Mouse (Mus musculus) heart, postnatal 36 days (tissue): ENCODE data around the gene Kcnk4. TPM values are rescaled to one million over a fixed set of nuclear protein-coding genes. Genes with fewer than 3 reads are reported as not detected.
A peak's percentile ranks its signal among the peaks of the same experiment; 100 is the strongest.

ENCODE experiments used
- DNase-seq, 2 experiments: peaks; one replicate each; pipeline ENCODE4 v3.0.0; 2021 to 2022
- intact Hi-C: fragments of 180-260 bp; cut with DNase I; formaldehyde crosslinking; loops from one replicate; pipeline ENCODE4 v1.15.1; 2025
- total RNA-seq, 2 experiments: library from RNA; stranded (reverse); gene quantifications; 2 replicates each; pipeline ENCODE4 v1.2.3; 2021

Gene Kcnk4
- total RNA-seq, 2 experiments from 2014 or later, result not detected

- intact Hi-C loops, result loop anchor here (1.0 kb wide), 2 partner anchors 17 to 46 kb away; no protein-coding TSS in a partner anchor
These were observed 35.5 kb upstream of the Kcnk4 start for GRCm38 (mm10) chr19:6969665-6970381.

GRCm38 (mm10) chr19:6969291-6969664, 35.0 kb upstream of the Kcnk4 start:
- DNase-seq, result no peak
- intact Hi-C loops, result loop anchor here (1.0 kb wide), 2 partner anchors 16 to 45 kb away; no protein-coding TSS in a partner anchor

More at GRCm38 (mm10) chr19:6969665-6970381, 35.5 kb upstream of the Kcnk4 start:
- DNase-seq, result peak; percentile 84 to 85

GRCm38 (mm10) chr19:6968491-6969271, 34.4 kb upstream of the Kcnk4 start:
- intact Hi-C loops, result loop anchor here (1.0 kb wide), 2 partner anchors 15 to 44 kb away; no protein-coding TSS in a partner anchor
- no peak for DNase-seq

GRCm38 (mm10) chr19:6956461-6956860, 22.1 kb upstream of the Kcnk4 start:
- intact Hi-C loops, result no loop called here
- DNase-seq, result no peak

GRCm38 (mm10) chr19:6955424-6955823, 21.1 kb upstream of the Kcnk4 start:
- DNase-seq, result no peak
- intact Hi-C loops, result no loop called here

GRCm38 (mm10) chr19:6954046-6954445, 19.7 kb upstream of the Kcnk4 start:
- DNase-seq, result no peak
- intact Hi-C loops, result no loop called here

- DNase-seq, result peak; percentile 56 to 60
These were observed 18.4 kb upstream of the Kcnk4 start for GRCm38 (mm10) chr19:6952712-6953037.

GRCm38 (mm10) chr19:6951994-6952711, 17.8 kb upstream of the Kcnk4 start:
- intact Hi-C loops, result no loop called here

More at GRCm38 (mm10) chr19:6952712-6953037, 18.4 kb upstream of the Kcnk4 start:
- intact Hi-C loops, result loop anchor here (1.0 kb wide), 1 partner anchor 17 kb away; no protein-coding TSS in a partner anchor

GRCm38 (mm10) chr19:6951381-6951968, 17.2 kb upstream of the Kcnk4 start:
- intact Hi-C loops, result no loop called here

More at GRCm38 (mm10) chr19:6951994-6952711, 17.8 kb upstream of the Kcnk4 start:
- peak; percentile 84 to 86 for DNase-seq

GRCm38 (mm10) chr19:6950613-6951153, 16.4 kb upstream of the Kcnk4 start:
- peak; percentile 52 to 65 for DNase-seq
- intact Hi-C loops, result loop anchor here (1.0 kb wide), 1 partner anchor 8 kb away; the partner anchor contains the start of gene Gpr137

More at GRCm38 (mm10) chr19:6951381-6951968, 17.2 kb upstream of the Kcnk4 start:
- peak; percentile 94 for DNase-seq

GRCm38 (mm10) chr19:6949951-6950350, 15.6 kb upstream of the Kcnk4 start:
- intact Hi-C loops, result loop anchor here (1.0 kb wide), 1 partner anchor 8 kb away; the partner anchor contains the start of gene Gpr137

GRCm38 (mm10) chr19:6949532-6949931, 15.2 kb upstream of the Kcnk4 start:
- no peak for DNase-seq
- intact Hi-C loops, result no loop called here

More at GRCm38 (mm10) chr19:6949951-6950350, 15.6 kb upstream of the Kcnk4 start:
- DNase-seq, result no peak

- DNase-seq, result no peak
- intact Hi-C loops, result no loop called here
These were observed 13.9 kb upstream of the Kcnk4 start for GRCm38 (mm10) chr19:6948186-6948585.

GRCm38 (mm10) chr19:6947742-6948141, 13.4 kb upstream of the Kcnk4 start:
- DNase-seq, result no peak
- intact Hi-C loops, result no loop called here

GRCm38 (mm10) chr19:6943709-6944108, 9.4 kb upstream of the Kcnk4 start:
- DNase-seq, result no peak
- intact Hi-C loops, result loop anchor here (2.0 kb wide), 1 partner anchor 699 kb away; no protein-coding TSS in a partner anchor

GRCm38 (mm10) chr19:6942764-6943163, 8.4 kb upstream of the Kcnk4 start:
- intact Hi-C loops, result loop anchor here (1.0 kb wide), 1 partner anchor 8 kb away; no protein-coding TSS in a partner anchor
- DNase-seq, result no peak

GRCm38 (mm10) chr19:6942249-6942691, 8.0 kb upstream of the Kcnk4 start, which contains the start of gene Gpr137:
Gene Gpr137 (minus strand): TSS chr19:6942480.
- intact Hi-C loops, result loop anchor here (1.0 kb wide), 1 partner anchor 8 kb away; no protein-coding TSS in a partner anchor
- DNase-seq, result peak; percentile 92 to 94

GRCm38 (mm10) chr19:6941372-6942248, 7.3 kb upstream of the Kcnk4 start, which contains the start of gene Bad:
Gene Bad (plus strand): TSS chr19:6941861.
- DNase-seq, result peak; percentile 98 to 99
- intact Hi-C loops, result loop anchor here (1.0 to 2.0 kb wide), 2 partner anchors 9 to 17 kb away; partner anchors contain the start of gene Catsperz
